Mouse (Mus musculus) hindbrain, postnatal 0 days (tissue): ENCODE data around the gene Ccdc30. TPM values are rescaled to one million over a fixed set of nuclear protein-coding genes. Genes with fewer than 3 reads are reported as not detected.
A peak's percentile ranks its signal among the peaks of the same experiment; 100 is the strongest.

Experiments used
- ATAC-seq: fragments of 200-750 bp; cut with Nextera tagmentation; 2 replicates; pipeline ENCODE4 v1.8.0; 2017; ENCODE audit warnings: mild to moderate bottlenecking, moderate TSS enrichment, moderate library complexity
- DNase-seq: peaks from one replicate; pipeline ENCODE4 v3.0.0-alpha.2; 2015; ENCODE audit warnings: low spot score
- H3K27ac ChIP-seq: fragments of 300-500 bp; sonication (generic); 2 replicates; pipeline ENCODE4 v1.5.1; 2014; ENCODE audit warnings: mild to moderate bottlenecking
- H3K27me3 ChIP-seq: fragments of 300-500 bp; sonication (generic); 2 replicates; pipeline ENCODE4 v1.6.1; 2014; ENCODE audit warnings: low read length, mixed read lengths; ENCODE audit not compliant: insufficient read depth
- H3K36me3 ChIP-seq: fragments of 300-500 bp; sonication (generic); 2 replicates; pipeline ENCODE4 v1.6.1; 2014; ENCODE audit warnings: low read length, mixed read lengths; ENCODE audit not compliant: insufficient read depth
- H3K4me1 ChIP-seq: fragments of 300-500 bp; sonication (generic); 2 replicates; pipeline ENCODE4 v1.6.1; 2014; ENCODE audit warnings: antibody characterized with exemption, low read length, mixed read lengths; ENCODE audit not compliant: insufficient read depth
- H3K4me2 ChIP-seq: fragments of 300-500 bp; sonication (generic); 2 replicates; pipeline ENCODE4 v1.6.1; 2014; ENCODE audit warnings: low read depth, mild to moderate bottlenecking, low read length, moderate library complexity, mixed read lengths
- H3K4me3 ChIP-seq: fragments of 300-500 bp; sonication (generic); 2 replicates; pipeline ENCODE4 v1.5.1; 2014; ENCODE audit warnings: low read length
- H3K9ac ChIP-seq: fragments of 300-500 bp; sonication (generic); replicated peaks from 2 replicates; pipeline ENCODE4 v1.6.1; 2014; ENCODE audit warnings: mild to moderate bottlenecking, low read length, moderate library complexity, mixed read lengths
- H3K9me3 ChIP-seq: fragments of 300-500 bp; sonication (generic); 2 replicates; pipeline ENCODE4 v1.6.1; 2016; ENCODE audit warnings: low read length, mixed read lengths
- CTCF ChIP-seq: IDR thresholded peaks from 2 replicates; pipeline ENCODE4 v1.5.1; 2016; ENCODE audit warnings: antibody characterized with exemption, control low read depth, low read depth
- WGBS: fragments of 180-500 bp; shearing (Covaris S2); extraction: QIAGEN DNeasy Blood & Tissue Kit; methylation state at CpG from one replicate; pipeline ENCODE4 v1.1.7; 2014; 5-methylcytosine and 5-hydroxymethylcytosine counted together
- polyA plus RNA-seq: library from polyadenylated mRNA; unstranded; fragments of >200 nt; fragmentation: Nextera tagmentation; extraction: Ambion mirVana; gene quantifications from 2 replicates; pipeline ENCODE4 v1.2.1, GENCODE M21; 2015
- total RNA-seq: library from RNA; depleted of rRNA; stranded (reverse); fragments of >200 nt; gene quantifications from 2 replicates; pipeline ENCODE4 v1.2.3, GENCODE M21; 2014

Ccdc30 gene
- total and polyA plus RNA-seq, 2 experiments from 2014 or later, result 13.4 to 23.1 TPM

GRCm38 (mm10) chr4:119453533-119453932, 38.2 kb upstream of the Ccdc30 start:
- Histone ChIP-seq H3K9me3 (no peaks in the 10 kb centered on the region), H3K4me3 (no peak overlapping the region), H3K27ac (peak overlapping the region; percentile 20; the same call in 1 of the 2 replicates), H3K4me1 (0 out of 2 replicates have a peak, but pooled peaks cover 5% of the 10 kb centered on the region), H3K4me2 (no peak overlapping the region), H3K27me3 (no peaks in the 10 kb centered on the region), H3K36me3 (no peaks in the 10 kb centered on the region), H3K9ac (no peak overlapping the region)
- DNase-seq (peak; percentile 18), ATAC-seq (peak; percentile 65)
- TF ChIP-seq CTCF, result no peak
- WGBS, result 15% methylated on average over 6 of the region's 6 CpGs

- Histone ChIP-seq H3K36me3 (no peaks in the 10 kb centered on the region), H3K4me1 (0 out of 2 replicates have a peak, but pooled peaks cover 5% of the 10 kb centered on the region), H3K27ac (peak overlapping the region; percentile 20; the same call in 1 of the 2 replicates), H3K9me3 (no peaks in the 10 kb centered on the region), H3K27me3 (no peaks in the 10 kb centered on the region), H3K4me3 (no peak overlapping the region), H3K9ac (no peak overlapping the region), H3K4me2 (no peak overlapping the region)
- WGBS, result 69% methylated on average over 5 of the region's 5 CpGs
- TF ChIP-seq CTCF, result no peak
- ATAC-seq (peak; percentile 55), DNase-seq (no peak)
These were observed 37.8 kb upstream of the Ccdc30 start for GRCm38 (mm10) chr4:119453128-119453527.

- no peak overlapping the region for H3K4me2 ChIP-seq
- H3K9me3 ChIP-seq, result no peaks in the 10 kb centered on the region
- 0 out of 2 replicates have a peak, but pooled peaks cover 5% of the 10 kb centered on the region for H3K4me1 ChIP-seq
- 73% methylated on average over 7 of the region's 7 CpGs for WGBS
- no peak for DNase-seq
- TF ChIP-seq CTCF, result no peak
- H3K27me3 ChIP-seq, result no peaks in the 10 kb centered on the region
- H3K4me3 ChIP-seq, result no peak overlapping the region
- no peak overlapping the region for H3K9ac ChIP-seq
- no peak overlapping the region for H3K27ac ChIP-seq
- ATAC-seq, result no peak
- H3K36me3 ChIP-seq, result no peaks in the 10 kb centered on the region
These were observed 35.1 kb upstream of the Ccdc30 start for GRCm38 (mm10) chr4:119450436-119450835.

DNA sequence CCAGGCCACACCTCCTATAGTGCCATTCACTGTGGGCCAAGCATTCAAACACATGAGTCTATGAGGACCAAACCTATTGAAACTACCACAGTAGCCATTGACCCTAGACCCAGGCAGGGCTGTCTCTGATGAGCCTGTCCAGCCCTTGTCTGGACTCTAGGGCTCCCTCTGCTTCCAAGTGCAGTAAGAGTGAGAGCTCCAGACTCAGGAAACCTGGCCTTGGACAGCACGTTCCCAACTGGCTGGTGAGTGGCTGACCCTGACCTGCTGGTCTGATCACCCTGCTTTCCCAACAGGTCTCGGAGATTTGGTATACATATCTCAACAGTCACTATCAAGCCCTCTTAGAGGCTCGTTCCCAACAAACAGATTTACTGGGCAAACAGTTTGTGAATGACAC, 32.5 kb upstream of the Ccdc30 start:
- Histone ChIP-seq H3K9me3 (no peaks in the 10 kb centered on the region), H3K4me3 (no peak overlapping the region), H3K36me3 (no peaks in the 10 kb centered on the region), H3K27me3 (no peaks in the 10 kb centered on the region), H3K4me2 (no peak overlapping the region), H3K27ac (no peak overlapping the region), H3K9ac (no peak overlapping the region), H3K4me1 (no peaks in the 10 kb centered on the region)
- WGBS, result 80% methylated on average over 3 of the region's 3 CpGs
- TF ChIP-seq CTCF, result no peak
- no peak for ATAC-seq
- no peak for DNase-seq

GRCm38 (mm10) chr4:119447261-119447660, 31.9 kb upstream of the Ccdc30 start:
- no peak for DNase-seq
- Histone ChIP-seq H3K27me3 (no peaks in the 10 kb centered on the region), H3K4me2 (no peak overlapping the region), H3K36me3 (no peaks in the 10 kb centered on the region), H3K4me1 (no peaks in the 10 kb centered on the region), H3K27ac (no peak overlapping the region), H3K9me3 (no peaks in the 10 kb centered on the region), H3K4me3 (no peak overlapping the region), H3K9ac (no peak overlapping the region)
- no peak for TF ChIP-seq CTCF
- ATAC-seq, result no peak
- 85% methylated on average over 6 of the region's 6 CpGs for WGBS

GRCm38 (mm10) chr4:119442539-119442938, 27.2 kb upstream of the Ccdc30 start:
- Histone ChIP-seq H3K4me3 (no peak overlapping the region), H3K9ac (no peak overlapping the region), H3K27ac (no peak overlapping the region), H3K36me3 (no peaks in the 10 kb centered on the region), H3K4me2 (no peak overlapping the region), H3K9me3 (no peaks in the 10 kb centered on the region), H3K27me3 (no peaks in the 10 kb centered on the region), H3K4me1 (no peaks in the 10 kb centered on the region)
- no peak for DNase-seq
- ATAC-seq, result no peak
- WGBS, result 39% methylated on average over 6 of the region's 6 CpGs
- TF ChIP-seq CTCF, result no peak

DNA sequence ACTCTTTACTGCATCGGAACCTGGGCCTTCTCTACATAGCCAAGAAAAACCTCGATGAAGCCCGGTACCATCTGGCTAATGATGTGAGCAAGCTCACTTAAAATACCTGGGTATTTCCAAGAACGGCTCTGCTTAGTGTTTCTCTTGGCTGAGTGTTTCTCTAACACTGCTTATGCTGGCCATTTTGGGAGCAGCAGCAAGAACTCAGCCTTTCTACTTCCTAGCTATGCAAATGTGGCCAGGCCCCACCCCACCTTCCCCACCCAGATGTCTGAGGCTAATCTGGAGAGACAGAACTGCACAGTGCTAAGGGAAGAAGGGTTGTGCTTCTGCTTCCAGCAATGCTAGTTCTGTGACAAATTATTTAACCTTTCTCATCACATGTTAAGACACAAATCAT, 26.5 kb upstream of the Ccdc30 start:
- H3K9me3 ChIP-seq, result no peaks in the 10 kb centered on the region
- no peaks in the 10 kb centered on the region for H3K36me3 ChIP-seq
- 88% methylated on average over 4 of the region's 4 CpGs for WGBS
- no peaks in the 10 kb centered on the region for H3K4me1 ChIP-seq
- DNase-seq (no peak), ATAC-seq (no peak)
- H3K4me2 ChIP-seq, result no peak overlapping the region
- no peak overlapping the region for H3K27ac ChIP-seq
- TF ChIP-seq CTCF, result no peak
- H3K9ac ChIP-seq, result no peak overlapping the region
- no peak overlapping the region for H3K4me3 ChIP-seq
- H3K27me3 ChIP-seq, result no peaks in the 10 kb centered on the region
